Mouse (Mus musculus) lung, postnatal 25 days (tissue): ENCODE data around the gene Cyp2b23.
"Not testable (repeated sequence)": the region's sequence is repeated elsewhere in the genome, so short reads cannot be mapped to it uniquely, and the experiment has no call there.

Experiments used
- DNase-seq: peaks from one replicate; pipeline ENCODE4 v3.0.0; 2022; ENCODE audit warnings: low spot score

The Cyp2b23 gene

GRCm38 (mm10) chr7:26686337-26686736 is at the start of gene Cyp2b23:
Gene Cyp2b23 (minus strand): TSS chr7:26686437.
- DNase-seq: no peak

- DNase-seq: no peak
These were observed 24.8 kb upstream of the Cyp2b23 start for GRCm38 (mm10) chr7:26711061-26711460.

- DNase-seq: no peak
These were observed 20.8 kb upstream of the Cyp2b23 start for GRCm38 (mm10) chr7:26707061-26707460.

GRCm38 (mm10) chr7:26706191-26706590 is 20.0 kb upstream of the Cyp2b23 start:
- DNase-seq: not testable (repeated sequence)

- DNase-seq: no peak
These were observed 13.9 kb upstream of the Cyp2b23 start for GRCm38 (mm10) chr7:26700151-26700550.

DNA sequence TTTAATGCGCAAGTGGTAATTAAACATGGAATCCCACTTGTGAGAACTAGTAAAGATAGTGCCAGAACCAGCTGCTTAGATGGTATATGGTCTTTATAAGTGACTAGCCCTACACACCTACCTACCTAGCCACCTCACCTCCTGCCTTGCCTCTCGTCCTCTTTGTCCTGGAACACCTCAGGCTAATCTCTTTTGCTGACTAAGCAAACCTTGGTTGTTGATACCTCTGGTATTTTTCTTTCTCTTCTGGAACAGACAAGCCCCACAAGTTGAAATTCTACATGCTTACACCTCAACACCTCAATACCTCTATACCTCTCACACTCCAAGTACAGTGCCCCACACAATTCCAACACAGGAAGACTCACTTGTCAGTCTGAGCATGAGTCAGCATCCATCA is 524 bp downstream of the Cyp2b23 start:
- no peak for DNase-seq

DNA sequence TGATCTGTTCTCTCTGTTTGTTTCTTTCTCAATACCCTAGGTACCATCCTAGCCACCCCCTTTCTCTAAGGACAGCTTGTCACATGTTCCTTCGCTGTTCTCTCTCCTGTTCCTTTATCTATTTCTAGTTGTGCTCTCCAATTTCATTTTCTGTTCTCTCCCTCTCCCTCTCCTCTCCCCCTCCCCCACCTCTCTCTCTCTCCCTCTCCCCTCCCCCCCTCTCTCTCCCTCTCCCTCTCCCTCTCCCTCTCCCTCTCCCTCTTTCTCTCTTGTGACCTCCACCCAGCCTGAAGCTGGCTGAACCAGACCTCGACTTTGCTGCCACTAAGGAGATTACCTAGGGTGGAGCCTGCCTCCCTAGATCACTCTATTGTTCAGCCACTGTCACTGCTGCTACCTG is 18.8 kb downstream of the Cyp2b23 start:
- not testable (repeated sequence) for DNase-seq

- no peak for DNase-seq
These were observed 20.2 kb downstream of the Cyp2b23 start for GRCm38 (mm10) chr7:26666011-26666410.

DNA sequence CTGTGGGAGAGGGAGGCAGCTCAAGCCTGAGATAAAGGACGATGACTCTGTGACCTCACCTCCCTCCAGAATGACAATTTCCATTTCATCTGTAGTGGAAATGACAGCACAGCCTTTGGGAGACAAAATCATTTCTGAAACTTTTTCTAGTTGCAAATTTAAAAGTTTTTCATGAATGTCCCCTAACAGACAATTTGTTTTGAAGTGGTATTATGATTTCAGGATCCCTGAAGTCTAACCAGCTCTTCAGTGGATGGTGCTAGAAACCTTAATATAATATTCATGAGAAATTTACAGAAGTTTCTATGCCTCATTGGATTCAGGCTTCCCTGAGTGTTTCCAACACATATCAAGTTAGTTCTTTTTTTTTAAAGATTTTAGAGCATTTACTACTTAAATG is 67.9 kb downstream of the Cyp2b23 start, which contains the start of gene Vmn1r185:
TSS of gene Vmn1r185 (minus strand) at position 101 of the 400 bp plus-strand sequence.
- not testable (repeated sequence) for DNase-seq
